Mouse (Mus musculus): ENCODE data around the gene Ndufb5. TPM values are rescaled to one million over a fixed set of nuclear protein-coding genes. Genes with fewer than 3 reads are reported as not detected.
"Not testable (repeated sequence)": the region's sequence is repeated elsewhere in the genome, so short reads cannot be mapped to it uniquely, and the experiment has no call there.

Gene Ndufb5
- polyA plus RNA-seq, 1 experiment from 2014 or later: 293 TPM

- peaks cover 24% of the 10 kb centered on the region for H3K36me3 ChIP-seq
- peaks cover 10% of the 10 kb centered on the region for H3K4me1 ChIP-seq
- no peak overlapping the region for H3K27ac ChIP-seq
- no peak for ATAC-seq (ENCODE audit: low FRiP score, low read depth)
- no peaks in the 10 kb centered on the region for H3K9me3 ChIP-seq
- H3K27me3 ChIP-seq (replicated peaks): no peaks in the 10 kb centered on the region
- H3K4me3 ChIP-seq: no peak overlapping the region
- H3K4me2 ChIP-seq (replicated peaks): no peak overlapping the region
- 92% methylated on average over 2 of the region's 2 CpGs for WGBS
- no peak overlapping the region for H3K9ac ChIP-seq
These were observed 5.5 kb downstream of the Ndufb5 start for GRCm38 (mm10) chr3:32742276-32742780.

GRCm38 (mm10) chr3:32745001-32745400 is 8.2 kb downstream of the Ndufb5 start:
- H3K36me3 ChIP-seq: peaks cover 37% of the 10 kb centered on the region
- ATAC-seq (ENCODE audit: low FRiP score, low read depth): no peak
- H3K4me1 ChIP-seq: no peaks in the 10 kb centered on the region
- no peak overlapping the region for H3K9ac ChIP-seq
- no peak overlapping the region for H3K4me3 ChIP-seq
- no peak overlapping the region for H3K27ac ChIP-seq
- H3K9me3 ChIP-seq: no peaks in the 10 kb centered on the region
- WGBS: 95% methylated on average over 6 of the region's 6 CpGs
- H3K4me2 ChIP-seq (replicated peaks): no peak overlapping the region
- H3K27me3 ChIP-seq (replicated peaks): no peaks in the 10 kb centered on the region

GRCm38 (mm10) chr3:32745426-32745825 is 8.6 kb downstream of the Ndufb5 start:
- H3K4me3 ChIP-seq; H3K9me3 ChIP-seq; H3K4me1 ChIP-seq; H3K27me3 ChIP-seq (replicated peaks); H3K27ac ChIP-seq; ATAC-seq (ENCODE audit: low FRiP score, low read depth); H3K4me2 ChIP-seq (replicated peaks); H3K9ac ChIP-seq: not testable (repeated sequence)
- H3K36me3 ChIP-seq: peaks cover 39% of the 10 kb centered on the region

GRCm38 (mm10) chr3:32748384-32748783 is 11.6 kb downstream of the Ndufb5 start:
- no peak overlapping the region for H3K27ac ChIP-seq
- H3K9me3 ChIP-seq: no peaks in the 10 kb centered on the region
- no peak overlapping the region for H3K9ac ChIP-seq
- no peak overlapping the region for H3K4me3 ChIP-seq
- H3K4me1 ChIP-seq: no peaks in the 10 kb centered on the region
- H3K4me2 ChIP-seq (replicated peaks): no peak overlapping the region
- no peak for ATAC-seq (ENCODE audit: low FRiP score, low read depth)
- WGBS: 94% methylated on average over 9 of the region's 9 CpGs
- H3K36me3 ChIP-seq: peaks cover 64% of the 10 kb centered on the region
- H3K27me3 ChIP-seq (replicated peaks): no peaks in the 10 kb centered on the region

- H3K9ac ChIP-seq: no peak overlapping the region
- 90% methylated on average over 4 of the region's 4 CpGs for WGBS
These were observed 13.2 kb downstream of the Ndufb5 start for GRCm38 (mm10) chr3:32749820-32750579.

GRCm38 (mm10) chr3:32754384-32754915 is 17.7 kb downstream of the Ndufb5 start:
- no peaks in the 10 kb centered on the region for H3K9me3 ChIP-seq
- no peak for ATAC-seq (ENCODE audit: low FRiP score, low read depth)
- H3K9ac ChIP-seq: no peak overlapping the region
- no peak overlapping the region for H3K27ac ChIP-seq
- no peaks in the 10 kb centered on the region for H3K4me1 ChIP-seq
- 97% methylated on average over 3 of the region's 3 CpGs for WGBS
- H3K36me3 ChIP-seq: peaks cover 45% of the 10 kb centered on the region
- no peaks in the 10 kb centered on the region for H3K27me3 ChIP-seq (replicated peaks)
- H3K4me3 ChIP-seq: no peak overlapping the region
- H3K4me2 ChIP-seq (replicated peaks): no peak overlapping the region

More at GRCm38 (mm10) chr3:32749820-32750579, 13.2 kb downstream of the Ndufb5 start:
- peaks cover 78% of the 10 kb centered on the region for H3K36me3 ChIP-seq
- no peak for ATAC-seq (ENCODE audit: low FRiP score, low read depth)
- H3K9me3 ChIP-seq: no peaks in the 10 kb centered on the region
- H3K4me3 ChIP-seq: no peak overlapping the region
- no peak overlapping the region for H3K27ac ChIP-seq
- H3K4me2 ChIP-seq (replicated peaks): no peak overlapping the region
- H3K4me1 ChIP-seq: no peaks in the 10 kb centered on the region
- H3K27me3 ChIP-seq (replicated peaks): no peaks in the 10 kb centered on the region

GRCm38 (mm10) chr3:32759212-32759611 is 22.4 kb downstream of the Ndufb5 start:
- 62% methylated on average over 5 of the region's 5 CpGs for WGBS
- H3K4me2 ChIP-seq (replicated peaks): no peak overlapping the region
- no peaks in the 10 kb centered on the region for H3K27me3 ChIP-seq (replicated peaks)
- no peak overlapping the region for H3K9ac ChIP-seq
- no peak overlapping the region for H3K4me3 ChIP-seq
- no peak for ATAC-seq (ENCODE audit: low FRiP score, low read depth)
- H3K36me3 ChIP-seq: 0 out of 2 replicates have a peak, but pooled peaks cover 5% of the 10 kb centered on the region
- H3K4me1 ChIP-seq: no peaks in the 10 kb centered on the region
- no peak overlapping the region for H3K27ac ChIP-seq
- H3K9me3 ChIP-seq: no peaks in the 10 kb centered on the region

- H3K27ac ChIP-seq: no peak overlapping the region
- no peaks in the 10 kb centered on the region for H3K27me3 ChIP-seq (replicated peaks)
- no peak overlapping the region for H3K9ac ChIP-seq
- no peaks in the 10 kb centered on the region for H3K4me1 ChIP-seq
- ATAC-seq (ENCODE audit: low FRiP score, low read depth): no peak
- H3K9me3 ChIP-seq: no peaks in the 10 kb centered on the region
- no peaks in the 10 kb centered on the region for H3K36me3 ChIP-seq
- H3K4me2 ChIP-seq (replicated peaks): no peak overlapping the region
- WGBS: 62% methylated on average over 8 of the region's 8 CpGs
- H3K4me3 ChIP-seq: no peak overlapping the region
These were observed 26.2 kb downstream of the Ndufb5 start for GRCm38 (mm10) chr3:32762962-32763361.

- Histone ChIP-seq H3K9me3 (no peaks in the 10 kb centered on the region), H3K4me2 (replicated peaks) (no peak overlapping the region), H3K36me3 (no peaks in the 10 kb centered on the region), H3K27me3 (replicated peaks) (no peaks in the 10 kb centered on the region), H3K4me3 (no peak overlapping the region), H3K9ac (no peak overlapping the region), H3K4me1 (no peaks in the 10 kb centered on the region), H3K27ac (no peak overlapping the region)
- ATAC-seq (ENCODE audit: low FRiP score, low read depth): no peak
- 54% methylated on average over 7 of the region's 7 CpGs for WGBS
These were observed 27.1 kb downstream of the Ndufb5 start for GRCm38 (mm10) chr3:32763902-32764301.

- no peak for ATAC-seq (ENCODE audit: low FRiP score, low read depth)
- H3K4me3 ChIP-seq: no peak overlapping the region
- no peaks in the 10 kb centered on the region for H3K36me3 ChIP-seq
- no peaks in the 10 kb centered on the region for H3K4me1 ChIP-seq
- no peak overlapping the region for H3K27ac ChIP-seq
- H3K4me2 ChIP-seq (replicated peaks): no peak overlapping the region
- H3K9ac ChIP-seq: no peak overlapping the region
- no peaks in the 10 kb centered on the region for H3K9me3 ChIP-seq
- WGBS: 74% methylated on average over 2 of the region's 2 CpGs
- H3K27me3 ChIP-seq (replicated peaks): no peaks in the 10 kb centered on the region
These were observed 34.0 kb downstream of the Ndufb5 start for GRCm38 (mm10) chr3:32770781-32771180.

Measured in neural tube, embryonic 12.5 days (tissue).